Mouse (Mus musculus) lung, adult 2 months (tissue): ENCODE measurements around the gene Add1.

Experiments
- CTCF ChIP-seq: fragments of 200-500 bp; IDR thresholded peaks from 2 replicates; pipeline ENCODE4 v1.5.1; 2011; ENCODE audit warnings: mild to moderate bottlenecking, low read length, control low read depth; ENCODE audit not compliant: insufficient read depth
- POLR2A ChIP-seq: fragments of 200-500 bp; IDR thresholded peaks from 2 replicates; pipeline ENCODE4 v1.6.1; 2011; ENCODE audit warnings: low read depth, mild to moderate bottlenecking, control low read depth, low read length, borderline replicate concordance; ENCODE audit errors: extremely low read depth

- TF ChIP-seq CTCF (no peak), POLR2A (no peak)
Observed at GRCm38 (mm10) chr5:34564291-34564690, 9.2 kb upstream of the Add1 start.
